Mouse (Mus musculus) C2C12 (cell line): ENCODE results near the gene Kdm2a. TPM values are rescaled to one million over a fixed set of nuclear protein-coding genes. Genes with fewer than 3 reads are reported as not detected.

Experiments
- H3K27me3 ChIP-seq: one replicate; pipeline ENCODE4 v1.6.1; 2011; ENCODE audit not compliant: control insufficient read depth, insufficient read depth, insufficient read length
- H3K36me3 ChIP-seq: one replicate; pipeline ENCODE4 v1.6.1; 2011; ENCODE audit not compliant: control insufficient read depth, insufficient read depth
- H3K4me3 ChIP-seq: one replicate; pipeline ENCODE4 v1.5.1; 2011; ENCODE audit warnings: mild to moderate bottlenecking, control low read depth; ENCODE audit not compliant: poor library complexity, insufficient read depth, severe bottlenecking
- H3K79me2 ChIP-seq: one replicate; pipeline ENCODE4 v1.6.1; 2011; ENCODE audit not compliant: control insufficient read depth, insufficient read depth
- H3K79me3 ChIP-seq: one replicate; pipeline ENCODE4 v1.6.1; 2011; ENCODE audit warnings: low read depth, control low read depth
- H3ac ChIP-seq: one replicate; pipeline ENCODE3; 2011; ENCODE audit warnings: low read depth; ENCODE audit not compliant: control insufficient read depth, insufficient read length
- CEBPB ChIP-seq: IDR thresholded peaks from one replicate; pipeline ENCODE4 v1.6.1; 2011; ENCODE audit warnings: low read depth, mild to moderate bottlenecking, control low read depth, moderate library complexity
- CTCF ChIP-seq: IDR thresholded peaks from one replicate; pipeline ENCODE4 v1.5.1; 2011; ENCODE audit not compliant: control insufficient read depth, insufficient read depth, insufficient read length
- FOSL1 ChIP-seq: IDR thresholded peaks from one replicate; pipeline ENCODE4 v1.8.0; 2011; ENCODE audit warnings: mild to moderate bottlenecking, low read length; ENCODE audit not compliant: poor library complexity, insufficient read depth, severe bottlenecking
- MAX ChIP-seq: IDR thresholded peaks from one replicate; pipeline ENCODE4 v1.6.1; 2011; ENCODE audit warnings: mild to moderate bottlenecking, control low read depth
- MYOD1 ChIP-seq: IDR thresholded peaks from one replicate; pipeline ENCODE4 v1.6.1; 2011; ENCODE audit warnings: low read depth; ENCODE audit not compliant: control insufficient read depth, insufficient read length
- MYOG ChIP-seq: IDR thresholded peaks from one replicate; pipeline ENCODE4 v1.6.1; 2011; ENCODE audit not compliant: control insufficient read depth, insufficient read length; ENCODE audit errors: extremely low read depth
- USF1 ChIP-seq: IDR thresholded peaks from one replicate; pipeline ENCODE4 v1.6.1; 2011; ENCODE audit warnings: low read depth, mild to moderate bottlenecking, control low read depth, moderate library complexity
- polyA plus RNA-seq: library from polyadenylated mRNA; unstranded; fragments of >200 nt; fragmentation: generic; extraction: Trizol; gene quantifications from one replicate; pipeline ENCODE4 v1.2.1, GENCODE M21; 2012; ENCODE audit warnings: missing spikeins

Kdm2a gene
- polyA plus RNA-seq, 1 experiment, result 24.0 TPM

- no peak overlapping the region for H3K4me3 ChIP-seq
- H3K79me3 ChIP-seq, result peaks cover 38% of the 10 kb centered on the region
- no peak overlapping the region for H3ac ChIP-seq
- H3K27me3 ChIP-seq, result no peaks in the 10 kb centered on the region
- H3K79me2 ChIP-seq, result peaks cover 75% of the 10 kb centered on the region
- TF ChIP-seq MYOD1 (no peak), MAX (no peak), FOSL1 (no peak)
- peaks cover 74% of the 10 kb centered on the region for H3K36me3 ChIP-seq
Observed at GRCm38 (mm10) chr19:4328737-4329304, 69.3 kb downstream of the Kdm2a start.

GRCm38 (mm10) chr19:4326881-4327280 is 71.2 kb downstream of the Kdm2a start:
- Histone ChIP-seq H3K36me3 (peaks cover 93% of the 10 kb centered on the region), H3ac (no peak overlapping the region), H3K79me2 (peaks cover 56% of the 10 kb centered on the region), H3K79me3 (peaks cover 22% of the 10 kb centered on the region), H3K27me3 (no peaks in the 10 kb centered on the region), H3K4me3 (no peak overlapping the region)
- TF ChIP-seq CTCF, result no peak
- TF ChIP-seq USF1, result no peak
- no peak for TF ChIP-seq MYOD1
- TF ChIP-seq CEBPB, result no peak
- no peak for TF ChIP-seq MYOG
- TF ChIP-seq MAX, result no peak
- TF ChIP-seq FOSL1, result no peak

- Histone ChIP-seq H3K36me3 (peaks cover 96% of the 10 kb centered on the region), H3K4me3 (no peak overlapping the region)
- no peak for TF ChIP-seq CTCF
- no peak for TF ChIP-seq MYOD1
- no peak for TF ChIP-seq CEBPB
- TF ChIP-seq MAX, result no peak
- no peak for TF ChIP-seq USF1
- no peak for TF ChIP-seq FOSL1
- no peak for TF ChIP-seq MYOG
Observed at GRCm38 (mm10) chr19:4326106-4326505, 72.0 kb downstream of the Kdm2a start.

GRCm38 (mm10) chr19:4322134-4322533 is 76.0 kb downstream of the Kdm2a start:
- peaks cover 4% of the 10 kb centered on the region for H3K79me3 ChIP-seq
- no peak overlapping the region for H3K4me3 ChIP-seq
- TF ChIP-seq CTCF, result no peak
- TF ChIP-seq USF1, result no peak
- no peak for TF ChIP-seq CEBPB
- no peak for TF ChIP-seq MAX
- no peak for TF ChIP-seq FOSL1
- TF ChIP-seq MYOG, result no peak
- no peak for TF ChIP-seq MYOD1
- peaks cover 12% of the 10 kb centered on the region for H3K79me2 ChIP-seq
- H3ac ChIP-seq, result no peak overlapping the region
- peaks cover 99% of the 10 kb centered on the region for H3K36me3 ChIP-seq
- no peaks in the 10 kb centered on the region for H3K27me3 ChIP-seq

More at GRCm38 (mm10) chr19:4326106-4326505, 72.0 kb downstream of the Kdm2a start:
- Histone ChIP-seq H3ac (no peak overlapping the region), H3K27me3 (no peaks in the 10 kb centered on the region), H3K79me3 (peaks cover 14% of the 10 kb centered on the region), H3K79me2 (peaks cover 48% of the 10 kb centered on the region)

- TF ChIP-seq CTCF, result no peak
- TF ChIP-seq USF1, result no peak
- no peak for TF ChIP-seq MYOD1
- no peak for TF ChIP-seq MAX
- no peak for TF ChIP-seq MYOG
- no peak for TF ChIP-seq CEBPB
- no peak for TF ChIP-seq FOSL1
- H3K79me3 ChIP-seq, result peaks cover 4% of the 10 kb centered on the region
- no peak overlapping the region for H3K4me3 ChIP-seq
- H3K36me3 ChIP-seq, result peaks cover 99% of the 10 kb centered on the region
- peaks cover 9% of the 10 kb centered on the region for H3K79me2 ChIP-seq
- no peak overlapping the region for H3ac ChIP-seq
- no peaks in the 10 kb centered on the region for H3K27me3 ChIP-seq
Observed at GRCm38 (mm10) chr19:4321622-4322021, 76.5 kb downstream of the Kdm2a start.

GRCm38 (mm10) chr19:4319272-4319671 is 78.8 kb downstream of the Kdm2a start:
- Histone ChIP-seq H3ac (no peak overlapping the region), H3K36me3 (peaks cover 77% of the 10 kb centered on the region), H3K27me3 (no peaks in the 10 kb centered on the region), H3K79me2 (no peaks in the 10 kb centered on the region), H3K79me3 (no peaks in the 10 kb centered on the region), H3K4me3 (no peak overlapping the region)
- TF ChIP-seq CEBPB, result no peak
- TF ChIP-seq USF1, result no peak
- TF ChIP-seq FOSL1, result no peak
- no peak for TF ChIP-seq MAX
